Mouse (Mus musculus) limb, embryonic 14.5 days (tissue): ENCODE results near the gene Rad51b. TPM values are rescaled to one million over a fixed set of nuclear protein-coding genes. Genes with fewer than 3 reads are reported as not detected.
A peak's percentile ranks its signal among the peaks of the same experiment; 100 is the strongest.

ENCODE experiments used
- ATAC-seq: fragments of 200-750 bp; cut with Nextera tagmentation; 2 replicates; pipeline ENCODE4 v1.8.0; 2017; ENCODE audit warnings: low read depth, moderate number of reproducible peaks, moderate TSS enrichment; ENCODE audit not compliant: low FRiP score
- DNase-seq: peaks from one replicate; pipeline ENCODE4 v3.0.0-alpha.2; 2015; ENCODE audit warnings: low spot score
- H3K27ac ChIP-seq: fragments of 300-500 bp; sonication (generic); replicated peaks from 2 replicates; pipeline ENCODE4 v1.5.1; 2014; ENCODE audit warnings: low read depth, mild to moderate bottlenecking, low read length, moderate library complexity, mixed read lengths
- H3K27me3 ChIP-seq: fragments of 300-500 bp; sonication (generic); 2 replicates; pipeline ENCODE4 v1.6.1; 2014; ENCODE audit warnings: low read length, mixed read lengths; ENCODE audit not compliant: control insufficient read depth, insufficient read depth
- H3K36me3 ChIP-seq: fragments of 300-500 bp; sonication (generic); 2 replicates; pipeline ENCODE4 v1.6.1; 2014; ENCODE audit warnings: mild to moderate bottlenecking, low read length, moderate library complexity, mixed read lengths; ENCODE audit not compliant: control insufficient read depth, insufficient read depth
- H3K4me1 ChIP-seq: fragments of 300-500 bp; sonication (generic); 2 replicates; pipeline ENCODE4 v1.6.1; 2014; ENCODE audit warnings: antibody characterized with exemption, low read length, mixed read lengths; ENCODE audit not compliant: control insufficient read depth, insufficient read depth
- H3K4me2 ChIP-seq: fragments of 300-500 bp; sonication (generic); replicated peaks from 2 replicates; pipeline ENCODE4 v1.6.1; 2014; ENCODE audit warnings: low read depth, mild to moderate bottlenecking, low read length, moderate library complexity; ENCODE audit not compliant: severe bottlenecking
- H3K4me3 ChIP-seq: fragments of 300-500 bp; sonication (generic); replicated peaks from 2 replicates; pipeline ENCODE4 v1.5.1; 2014; ENCODE audit warnings: low read length
- H3K9ac ChIP-seq: fragments of 300-500 bp; sonication (generic); 2 replicates; pipeline ENCODE4 v1.6.1; 2014; ENCODE audit warnings: mild to moderate bottlenecking, low read depth, low read length, moderate library complexity; ENCODE audit not compliant: severe bottlenecking
- H3K9me3 ChIP-seq: fragments of 300-500 bp; sonication (generic); 2 replicates; pipeline ENCODE4 v1.6.1; 2016; ENCODE audit warnings: low read length; ENCODE audit not compliant: control insufficient read depth
- POLR2A ChIP-seq: fragments of 200-500 bp; IDR thresholded peaks from 2 replicates; pipeline ENCODE4 v1.8.0; 2012; ENCODE audit warnings: inconsistent platforms, mild to moderate bottlenecking, moderate library complexity, borderline replicate concordance; ENCODE audit not compliant: insufficient read depth, insufficient read length; ENCODE audit errors: extremely low read depth
- WGBS: fragments of 180-500 bp; shearing (Covaris S2); extraction: QIAGEN DNeasy Blood & Tissue Kit; methylation state at CpG from one replicate; pipeline ENCODE4 v1.1.7; 2014; 5-methylcytosine and 5-hydroxymethylcytosine counted together
- polyA plus RNA-seq, 2 experiments: library from polyadenylated mRNA; depleted of rRNA in 1 of 2; stranded (reverse) in 1 of 2; unstranded in 1 of 2; fragments of >200 nt; fragmentation: Nextera tagmentation in 1 of 2; extraction: Ambion mirVana in 1 of 2; gene quantifications; 2 replicates each; pipeline versions ENCODE4 v1.2.1 to v1.2.3; 2012 to 2014

Gene Rad51b
- polyA plus RNA-seq, 2 experiments = 3.2 to 5.7 TPM

DNA sequence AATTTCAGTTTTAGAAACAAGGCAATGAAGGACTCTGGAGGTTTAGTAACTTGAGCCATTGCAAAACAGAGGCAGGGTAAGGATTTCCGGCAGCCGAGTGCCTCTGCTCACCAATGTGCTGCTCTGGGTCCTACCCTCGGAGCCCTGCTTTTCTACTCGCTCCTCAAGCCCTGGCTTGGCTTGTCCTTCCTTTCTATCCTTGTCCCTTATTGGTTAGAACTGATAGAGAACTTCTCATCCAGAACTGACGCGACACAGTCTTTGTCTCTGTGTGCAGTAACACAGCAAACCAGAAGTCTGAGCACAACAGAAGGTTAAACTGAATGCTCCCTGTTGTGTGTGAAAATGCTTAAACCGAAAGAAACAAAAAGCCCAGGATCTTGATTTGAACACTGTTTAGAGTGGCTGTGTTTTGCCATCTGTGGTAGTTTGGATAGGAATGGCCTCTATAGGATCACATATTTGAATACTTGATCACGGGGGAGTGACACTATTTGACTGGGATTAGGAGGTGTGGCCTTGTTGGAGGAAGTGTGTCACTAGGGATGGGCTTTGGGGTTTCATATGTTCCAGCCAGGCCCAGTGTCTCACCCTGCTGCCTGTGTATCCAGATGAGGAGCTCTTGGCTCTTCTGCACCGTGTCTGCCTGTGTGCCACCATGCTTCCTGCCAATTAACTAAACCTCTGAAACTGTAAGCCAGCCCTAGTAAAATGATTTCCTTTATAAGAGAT lies 389.7 kb downstream of the Rad51b start:
- no peak for TF ChIP-seq POLR2A
- Histone ChIP-seq H3K4me3 (no peak overlapping the region), H3K36me3 (no peaks in the 10 kb centered on the region), H3K4me2 (no peak overlapping the region), H3K9me3 (no peaks in the 10 kb centered on the region), H3K27me3 (no peaks in the 10 kb centered on the region), H3K4me1 (peaks cover 27% of the 10 kb centered on the region), H3K9ac (no peak overlapping the region), H3K27ac (peak overlapping the region; percentile 39; the same call in 1 of the 2 replicates)
- ATAC-seq = no peak
- 68% methylated on average over 9 of the region's 9 CpGs for WGBS
- DNase-seq = no peak

GRCm38 (mm10) chr12:79687683-79688386 lies 390.8 kb downstream of the Rad51b start:
- Histone ChIP-seq H3K9me3 (no peaks in the 10 kb centered on the region), H3K4me1 (peaks cover 23% of the 10 kb centered on the region), H3K27me3 (no peaks in the 10 kb centered on the region), H3K4me3 (no peak overlapping the region), H3K4me2 (no peak overlapping the region), H3K9ac (no peak overlapping the region), H3K27ac (no peak overlapping the region), H3K36me3 (no peaks in the 10 kb centered on the region)
- 64% methylated on average over 7 of the region's 7 CpGs for WGBS
- ATAC-seq (no peak), DNase-seq (no peak)
- no peak for TF ChIP-seq POLR2A

DNA sequence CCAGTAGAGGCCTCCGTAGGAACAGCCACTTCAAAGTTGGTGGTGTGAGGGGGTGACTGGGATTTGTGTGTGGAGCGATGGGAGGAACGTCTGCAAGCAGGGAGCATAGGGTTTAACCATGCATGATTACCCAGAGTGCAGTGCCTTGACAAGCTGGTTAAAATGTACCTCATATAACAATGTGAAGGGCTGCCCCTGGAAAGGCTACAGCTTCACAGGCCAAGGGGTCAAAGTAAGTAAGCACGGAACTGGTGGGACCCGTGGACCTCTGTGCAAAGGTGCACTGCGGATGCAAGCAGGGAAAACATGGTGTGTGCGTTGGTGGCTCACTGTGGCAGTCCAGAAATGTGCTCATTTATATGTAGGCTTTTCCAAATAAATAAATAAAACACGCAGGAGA lies 392.2 kb downstream of the Rad51b start:
- no peak for TF ChIP-seq POLR2A

GRCm38 (mm10) chr12:79691929-79692862 lies 395.1 kb downstream of the Rad51b start:
- Histone ChIP-seq H3K9ac (no peak overlapping the region), H3K27me3 (no peaks in the 10 kb centered on the region), H3K4me1 (peaks cover 12% of the 10 kb centered on the region; the same call in 1 of the 2 replicates), H3K27ac (no peak overlapping the region), H3K4me2 (no peak overlapping the region), H3K4me3 (no peak overlapping the region), H3K36me3 (no peaks in the 10 kb centered on the region), H3K9me3 (no peaks in the 10 kb centered on the region)
- TF ChIP-seq POLR2A = no peak
- WGBS = 82% methylated on average over 14 of the region's 14 CpGs
- DNase-seq (no peak), ATAC-seq (no peak)

More for the DNA sequence above, 392.2 kb downstream of the Rad51b start:
- Histone ChIP-seq H3K27ac (no peak overlapping the region), H3K4me1 (peaks cover 14% of the 10 kb centered on the region; the same call in 1 of the 2 replicates), H3K4me2 (no peak overlapping the region), H3K9me3 (no peaks in the 10 kb centered on the region), H3K36me3 (no peaks in the 10 kb centered on the region), H3K27me3 (no peaks in the 10 kb centered on the region), H3K9ac (no peak overlapping the region), H3K4me3 (no peak overlapping the region)
- no peak for ATAC-seq
- WGBS = 86% methylated on average over 8 of the region's 8 CpGs
- DNase-seq = no peak
